Mouse (Mus musculus) bone marrow macrophage, adult 2 months (primary cell): ENCODE results near the gene Adgra3. TPM values are rescaled to one million over a fixed set of nuclear protein-coding genes. Genes with fewer than 3 reads are reported as not detected.

ENCODE experiments used
- H3K27ac ChIP-seq: 2 replicates; pipeline ENCODE4 v1.5.1; 2012; ENCODE audit warnings: low read depth, low read length; ENCODE audit not compliant: insufficient read depth
- H3K4me1 ChIP-seq: 2 replicates; pipeline ENCODE4 v1.6.1; 2012; ENCODE audit warnings: low read length; ENCODE audit not compliant: control insufficient read depth, insufficient read depth
- H3K4me3 ChIP-seq: 2 replicates; pipeline ENCODE4 v1.5.1; 2012; ENCODE audit warnings: mild to moderate bottlenecking, low read length, moderate library complexity; ENCODE audit not compliant: insufficient read depth
- CTCF ChIP-seq: IDR thresholded peaks from 2 replicates; pipeline ENCODE4 v1.5.1; 2012; ENCODE audit warnings: low read depth, mild to moderate bottlenecking, low read length, moderate library complexity
- POLR2A ChIP-seq: IDR thresholded peaks from 2 replicates; pipeline ENCODE4 v1.6.1; 2012; ENCODE audit warnings: mild to moderate bottlenecking, low read depth, low read length, borderline replicate concordance
- polyA plus RNA-seq: library from polyadenylated mRNA; stranded (reverse); fragments of >200 nt; gene quantifications from 2 replicates; pipeline ENCODE4 v1.2.4, GENCODE M21; 2012; ENCODE audit not compliant: missing spikeins, insufficient read depth, insufficient read length

The Adgra3 gene
- polyA plus RNA-seq, 1 experiment, result 0.36 TPM

- TF ChIP-seq POLR2A (no peak), CTCF (no peak)
- H3K4me1 ChIP-seq, result no peaks in the 10 kb centered on the region
These were observed 27.0 kb downstream of the Adgra3 start for GRCm38 (mm10) chr5:50031763-50032272.

GRCm38 (mm10) chr5:50031288-50031687 lies 27.5 kb downstream of the Adgra3 start:
- H3K4me1 ChIP-seq, result no peaks in the 10 kb centered on the region
- no peak for TF ChIP-seq CTCF
- no peak for TF ChIP-seq POLR2A
- H3K27ac ChIP-seq, result no peak overlapping the region
- H3K4me3 ChIP-seq, result no peak overlapping the region

More at GRCm38 (mm10) chr5:50031763-50032272, 27.0 kb downstream of the Adgra3 start:
- no peak overlapping the region for H3K4me3 ChIP-seq
- no peak overlapping the region for H3K27ac ChIP-seq

- TF ChIP-seq POLR2A, result no peak
- no peaks in the 10 kb centered on the region for H3K4me1 ChIP-seq
- no peak overlapping the region for H3K4me3 ChIP-seq
- H3K27ac ChIP-seq, result no peak overlapping the region
These were observed 29.1 kb downstream of the Adgra3 start for GRCm38 (mm10) chr5:50029662-50030061.

GRCm38 (mm10) chr5:50027561-50027960 lies 31.2 kb downstream of the Adgra3 start:
- TF ChIP-seq CTCF (no peak), POLR2A (no peak)
- no peak overlapping the region for H3K4me3 ChIP-seq
- H3K27ac ChIP-seq, result no peak overlapping the region
- no peaks in the 10 kb centered on the region for H3K4me1 ChIP-seq

- H3K27ac ChIP-seq, result no peak overlapping the region
These were observed 31.8 kb downstream of the Adgra3 start for GRCm38 (mm10) chr5:50027001-50027400.

GRCm38 (mm10) chr5:50026148-50026547 lies 32.7 kb downstream of the Adgra3 start:
- no peak overlapping the region for H3K4me3 ChIP-seq
- TF ChIP-seq CTCF, result no peak
- TF ChIP-seq POLR2A, result no peak

More at GRCm38 (mm10) chr5:50027001-50027400, 31.8 kb downstream of the Adgra3 start:
- TF ChIP-seq CTCF, result no peak
- no peak for TF ChIP-seq POLR2A
- Histone ChIP-seq H3K4me3 (no peak overlapping the region), H3K4me1 (no peaks in the 10 kb centered on the region)

GRCm38 (mm10) chr5:50024097-50024496 lies 34.7 kb downstream of the Adgra3 start:
- H3K4me3 ChIP-seq, result no peak overlapping the region

More at GRCm38 (mm10) chr5:50026148-50026547, 32.7 kb downstream of the Adgra3 start:
- Histone ChIP-seq H3K4me1 (no peaks in the 10 kb centered on the region), H3K27ac (no peak overlapping the region)

GRCm38 (mm10) chr5:50015987-50016587 lies 42.7 kb downstream of the Adgra3 start:
- no peak overlapping the region for H3K4me3 ChIP-seq
- no peak overlapping the region for H3K27ac ChIP-seq
- no peaks in the 10 kb centered on the region for H3K4me1 ChIP-seq
- TF ChIP-seq POLR2A, result no peak
- TF ChIP-seq CTCF, result no peak

More at GRCm38 (mm10) chr5:50024097-50024496, 34.7 kb downstream of the Adgra3 start:
- H3K27ac ChIP-seq, result no peak overlapping the region
- TF ChIP-seq CTCF, result no peak
- TF ChIP-seq POLR2A, result no peak
- H3K4me1 ChIP-seq, result no peaks in the 10 kb centered on the region

- Histone ChIP-seq H3K4me3 (no peak overlapping the region), H3K27ac (no peak overlapping the region), H3K4me1 (no peaks in the 10 kb centered on the region)
- TF ChIP-seq CTCF (no peak), POLR2A (no peak)
These were observed 43.6 kb downstream of the Adgra3 start for GRCm38 (mm10) chr5:50015147-50015697.

GRCm38 (mm10) chr5:50014658-50015057 lies 44.1 kb downstream of the Adgra3 start:
- no peak overlapping the region for H3K27ac ChIP-seq
- H3K4me3 ChIP-seq, result no peak overlapping the region
- TF ChIP-seq CTCF, result no peak
- TF ChIP-seq POLR2A, result no peak
- no peaks in the 10 kb centered on the region for H3K4me1 ChIP-seq

- TF ChIP-seq POLR2A (no peak), CTCF (no peak)
- Histone ChIP-seq H3K27ac (no peak overlapping the region), H3K4me3 (no peak overlapping the region)
These were observed 44.8 kb downstream of the Adgra3 start for GRCm38 (mm10) chr5:50013965-50014364.

More at GRCm38 (mm10) chr5:50013965-50014364, 44.8 kb downstream of the Adgra3 start:
- no peaks in the 10 kb centered on the region for H3K4me1 ChIP-seq
